Mouse (Mus musculus): ENCODE measurements at regions not wholly inside any gene's neighbourhood (a gene's known extent, or its start where the extent isn't known, plus 50 kb on each side); places are given as distances from the start of the nearest gene placed in this dataset.

- no peak for DNase-seq
These were observed 207.2 kb downstream of the Tbx15 start for GRCm38 (mm10) chr3:99447361-99447760.

GRCm38 (mm10) chr3:99447813-99448212 lies 207.6 kb downstream of the Tbx15 start:
- DNase-seq: no peak

GRCm38 (mm10) chr3:99459036-99459863 lies 219.1 kb downstream of the Tbx15 start:
- DNase-seq: no peak

- DNase-seq: peak in 1 of 2 experiments; percentile 28
These were observed 259.8 kb downstream of the Tbx15 start for GRCm38 (mm10) chr3:99499980-99500379.

- DNase-seq: no peak
These were observed 264.6 kb downstream of the Tbx15 start for GRCm38 (mm10) chr3:99504772-99505171.

- no peak for DNase-seq
These were observed 272.1 kb downstream of the Tbx15 start for GRCm38 (mm10) chr3:99512250-99512649.

GRCm38 (mm10) chr3:99512933-99513332 lies 272.8 kb downstream of the Tbx15 start:
- no peak for DNase-seq

GRCm38 (mm10) chr3:99515751-99516150 lies 275.6 kb downstream of the Tbx15 start:
- no peak for DNase-seq

GRCm38 (mm10) chr3:99560917-99561316 lies 320.7 kb downstream of the Tbx15 start:
- peak in 1 of 2 experiments; percentile 6 for DNase-seq

- no peak for DNase-seq
These were observed 311.8 kb upstream of the Spag17 start for GRCm38 (mm10) chr3:99573335-99573976.

- DNase-seq: no peak
These were observed 311.2 kb upstream of the Spag17 start for GRCm38 (mm10) chr3:99573977-99574373.

GRCm38 (mm10) chr3:99602679-99603078 lies 282.5 kb upstream of the Spag17 start:
- no peak for DNase-seq

- no peak for DNase-seq
These were observed 252.9 kb upstream of the Spag17 start for GRCm38 (mm10) chr3:99632309-99632708.

GRCm38 (mm10) chr3:99641343-99642106 lies 243.7 kb upstream of the Spag17 start:
- DNase-seq: no peak

- DNase-seq: no peak
These were observed 240.3 kb upstream of the Spag17 start for GRCm38 (mm10) chr3:99644910-99645309.

- DNase-seq: no peak
These were observed 239.9 kb upstream of the Spag17 start for GRCm38 (mm10) chr3:99645318-99645717.

- DNase-seq: no peak
These were observed 227.6 kb upstream of the Spag17 start for GRCm38 (mm10) chr3:99657617-99658016.

GRCm38 (mm10) chr3:99663783-99664182 lies 221.4 kb upstream of the Spag17 start:
- DNase-seq: no peak

- DNase-seq: no peak
These were observed 219.8 kb upstream of the Spag17 start for GRCm38 (mm10) chr3:99665363-99665762.

GRCm38 (mm10) chr3:99665902-99666768 lies 219.1 kb upstream of the Spag17 start:
- DNase-seq: no peak

GRCm38 (mm10) chr3:99674145-99674544 lies 211.1 kb upstream of the Spag17 start:
- DNase-seq: no peak

GRCm38 (mm10) chr3:99709506-99709905 lies 175.7 kb upstream of the Spag17 start:
- DNase-seq: no peak
